Mouse (Mus musculus) forebrain, embryonic 14.5 days (tissue): ENCODE data around the gene Wapl. TPM values are rescaled to one million over a fixed set of nuclear protein-coding genes. Genes with fewer than 3 reads are reported as not detected.

Experiments used
- ATAC-seq: fragments of 200-750 bp; cut with Nextera tagmentation; 2 replicates; pipeline ENCODE4 v1.8.0; 2017; ENCODE audit warnings: mild to moderate bottlenecking, moderate library complexity
- DNase-seq: peaks from one replicate; pipeline ENCODE4 v3.0.0-alpha.2; 2015; ENCODE audit warnings: low spot score
- H3K27ac ChIP-seq: fragments of 300-500 bp; sonication (generic); 2 replicates; pipeline ENCODE4 v1.5.1; 2014; ENCODE audit warnings: low read depth, mild to moderate bottlenecking, control low read depth, low read length, moderate library complexity
- H3K27me3 ChIP-seq: fragments of 300-500 bp; sonication (generic); replicated peaks from 2 replicates; pipeline ENCODE4 v1.6.1; 2014; ENCODE audit warnings: low read length, control low read depth, mixed read lengths; ENCODE audit not compliant: control insufficient read depth, insufficient read depth
- H3K36me3 ChIP-seq: fragments of 300-500 bp; sonication (generic); 2 replicates; pipeline ENCODE4 v1.6.1; 2014; ENCODE audit warnings: low read length, control low read depth; ENCODE audit not compliant: control insufficient read depth, insufficient read depth
- H3K4me1 ChIP-seq: fragments of 300-500 bp; sonication (generic); 2 replicates; pipeline ENCODE4 v1.6.1; 2014; ENCODE audit warnings: antibody characterized with exemption, low read length, control low read depth; ENCODE audit not compliant: control insufficient read depth, insufficient read depth
- H3K4me2 ChIP-seq: fragments of 300-500 bp; sonication (generic); 2 replicates; pipeline ENCODE4 v1.6.1; 2014; ENCODE audit warnings: mild to moderate bottlenecking, control low read depth, low read length
- H3K4me3 ChIP-seq: fragments of 300-500 bp; sonication (generic); 2 replicates; pipeline ENCODE4 v1.5.1; 2014; ENCODE audit warnings: low read depth, low read length, control low read depth
- H3K9ac ChIP-seq: fragments of 300-500 bp; sonication (generic); 2 replicates; pipeline ENCODE4 v1.6.1; 2014; ENCODE audit warnings: mild to moderate bottlenecking, low read length, control low read depth, moderate library complexity
- H3K9me3 ChIP-seq: fragments of 300-500 bp; sonication (generic); replicated peaks from 2 replicates; pipeline ENCODE4 v1.6.1; 2016; ENCODE audit warnings: low read length, control low read depth, mixed read lengths; ENCODE audit not compliant: control insufficient read depth
- WGBS: fragments of 180-500 bp; shearing (Covaris S2); extraction: QIAGEN DNeasy Blood & Tissue Kit; methylation state at CpG from one replicate; pipeline ENCODE4 v1.1.7; 2014; 5-methylcytosine and 5-hydroxymethylcytosine counted together
- polyA plus RNA-seq: library from polyadenylated mRNA; unstranded; fragments of >200 nt; fragmentation: Nextera tagmentation; extraction: Ambion mirVana; gene quantifications from 2 replicates; pipeline ENCODE4 v1.2.1, GENCODE M21; 2014

The Wapl gene
- polyA plus RNA-seq, 1 experiment from 2014 or later = 20.7 TPM

- H3K9ac ChIP-seq = no peak overlapping the region
- H3K27me3 ChIP-seq = no peaks in the 10 kb centered on the region
- WGBS = 95% methylated on average over 3 of the region's 3 CpGs
- no peak overlapping the region for H3K4me2 ChIP-seq
- ATAC-seq = no peak
- DNase-seq = no peak
- no peaks in the 10 kb centered on the region for H3K9me3 ChIP-seq
- H3K4me3 ChIP-seq = no peak overlapping the region
- H3K36me3 ChIP-seq = 0 out of 2 replicates have a peak, but pooled peaks cover 4% of the 10 kb centered on the region
- no peaks in the 10 kb centered on the region for H3K4me1 ChIP-seq
- H3K27ac ChIP-seq = no peak overlapping the region
Measured at GRCm38 (mm10) chr14:34718150-34718549, 44.4 kb downstream of the Wapl start.

GRCm38 (mm10) chr14:34727709-34728108 is 54.0 kb downstream of the Wapl start:
- ATAC-seq = no peak
- Histone ChIP-seq H3K4me3 (no peak overlapping the region), H3K36me3 (peaks cover 27% of the 10 kb centered on the region), H3K4me2 (no peak overlapping the region), H3K27me3 (no peaks in the 10 kb centered on the region), H3K27ac (no peak overlapping the region), H3K9me3 (no peaks in the 10 kb centered on the region), H3K9ac (no peak overlapping the region), H3K4me1 (no peaks in the 10 kb centered on the region)
- WGBS = 96% methylated on average over 2 of the region's 2 CpGs
- no peak for DNase-seq

GRCm38 (mm10) chr14:34735405-34735804 is 61.7 kb downstream of the Wapl start:
- no peaks in the 10 kb centered on the region for H3K27me3 ChIP-seq
- peaks cover 27% of the 10 kb centered on the region for H3K36me3 ChIP-seq
- no peaks in the 10 kb centered on the region for H3K4me1 ChIP-seq
- H3K27ac ChIP-seq = no peak overlapping the region
- H3K9me3 ChIP-seq = no peaks in the 10 kb centered on the region
- DNase-seq = no peak
- no peak overlapping the region for H3K9ac ChIP-seq
- WGBS = 95% methylated on average over 5 of the region's 5 CpGs
- no peak overlapping the region for H3K4me2 ChIP-seq
- no peak for ATAC-seq
- H3K4me3 ChIP-seq = no peak overlapping the region

- DNase-seq (no peak), ATAC-seq (no peak)
- H3K36me3 ChIP-seq = peaks cover 52% of the 10 kb centered on the region
- no peak overlapping the region for H3K4me2 ChIP-seq
- no peak overlapping the region for H3K27ac ChIP-seq
- no peaks in the 10 kb centered on the region for H3K27me3 ChIP-seq
- no peaks in the 10 kb centered on the region for H3K4me1 ChIP-seq
- no peak overlapping the region for H3K4me3 ChIP-seq
- no peaks in the 10 kb centered on the region for H3K9me3 ChIP-seq
- 91% methylated on average over 1 of the region's 1 CpGs for WGBS
- H3K9ac ChIP-seq = no peak overlapping the region
Measured at GRCm38 (mm10) chr14:34745401-34745800, 71.7 kb downstream of the Wapl start.

GRCm38 (mm10) chr14:34755731-34756130 is 82.0 kb downstream of the Wapl start:
- no peaks in the 10 kb centered on the region for H3K27me3 ChIP-seq
- H3K27ac ChIP-seq = no peak overlapping the region
- DNase-seq (no peak), ATAC-seq (no peak)
- H3K4me3 ChIP-seq = no peak overlapping the region
- 84% methylated on average over 3 of the region's 3 CpGs for WGBS
- H3K4me2 ChIP-seq = no peak overlapping the region
- H3K9ac ChIP-seq = no peak overlapping the region
- 0 out of 2 replicates have a peak, but pooled peaks cover 3% of the 10 kb centered on the region for H3K36me3 ChIP-seq
- H3K4me1 ChIP-seq = no peaks in the 10 kb centered on the region
- H3K9me3 ChIP-seq = no peaks in the 10 kb centered on the region

- H3K9me3 ChIP-seq = no peaks in the 10 kb centered on the region
- H3K4me3 ChIP-seq = no peak overlapping the region
- H3K27ac ChIP-seq = no peak overlapping the region
- DNase-seq = no peak
- no peaks in the 10 kb centered on the region for H3K27me3 ChIP-seq
- H3K9ac ChIP-seq = no peak overlapping the region
- H3K36me3 ChIP-seq = no peaks in the 10 kb centered on the region
- no peak for ATAC-seq
- WGBS = 76% methylated on average over 2 of the region's 2 CpGs
- H3K4me2 ChIP-seq = no peak overlapping the region
- no peaks in the 10 kb centered on the region for H3K4me1 ChIP-seq
Measured at GRCm38 (mm10) chr14:34759938-34760337, 86.2 kb downstream of the Wapl start.

- no peak overlapping the region for H3K4me2 ChIP-seq
- H3K36me3 ChIP-seq = no peaks in the 10 kb centered on the region
- H3K9ac ChIP-seq = no peak overlapping the region
- no peak for ATAC-seq
- no peaks in the 10 kb centered on the region for H3K9me3 ChIP-seq
- H3K27ac ChIP-seq = no peak overlapping the region
- no peaks in the 10 kb centered on the region for H3K27me3 ChIP-seq
- H3K4me1 ChIP-seq = no peaks in the 10 kb centered on the region
- H3K4me3 ChIP-seq = no peak overlapping the region
- no peak for DNase-seq
- WGBS = 95% methylated on average over 9 of the region's 9 CpGs
Measured at GRCm38 (mm10) chr14:34761082-34761959, 87.6 kb downstream of the Wapl start.

GRCm38 (mm10) chr14:34762682-34763081 is 89.0 kb downstream of the Wapl start:
- no peak overlapping the region for H3K4me2 ChIP-seq
- H3K27ac ChIP-seq = no peak overlapping the region
- DNase-seq (no peak), ATAC-seq (no peak)
- 57% methylated on average over 10 of the region's 10 CpGs for WGBS
- no peak overlapping the region for H3K4me3 ChIP-seq
- H3K9ac ChIP-seq = no peak overlapping the region
- no peaks in the 10 kb centered on the region for H3K27me3 ChIP-seq
- H3K9me3 ChIP-seq = no peaks in the 10 kb centered on the region
- H3K4me1 ChIP-seq = no peaks in the 10 kb centered on the region
- H3K36me3 ChIP-seq = no peaks in the 10 kb centered on the region

- H3K4me1 ChIP-seq = no peaks in the 10 kb centered on the region; the same call in 1 of the 2 replicates
- H3K9me3 ChIP-seq = no peaks in the 10 kb centered on the region
- no peak overlapping the region for H3K4me2 ChIP-seq
- ATAC-seq (no peak), DNase-seq (no peak)
- no peaks in the 10 kb centered on the region for H3K27me3 ChIP-seq
- no peak overlapping the region for H3K9ac ChIP-seq
- no peak overlapping the region for H3K4me3 ChIP-seq
- WGBS = 67% methylated on average over 10 of the region's 10 CpGs
- no peak overlapping the region for H3K27ac ChIP-seq
- H3K36me3 ChIP-seq = no peaks in the 10 kb centered on the region
Measured at GRCm38 (mm10) chr14:34763771-34764539, 90.2 kb downstream of the Wapl start.
